Mouse (Mus musculus) liver, adult 2 months (tissue): ENCODE measurements around the gene Hc.

ENCODE experiments used
- CTCF ChIP-seq: fragments of 200-500 bp; IDR thresholded peaks from 2 replicates; pipeline ENCODE4 v1.5.1; 2011; ENCODE audit warnings: low read depth, low read length, control low read depth
- POLR2A ChIP-seq: fragments of 200-500 bp; IDR thresholded peaks from 2 replicates; pipeline ENCODE4 v1.6.1; 2011; ENCODE audit warnings: low read length, control low read depth; ENCODE audit not compliant: insufficient read depth; ENCODE audit errors: extremely low read depth

- TF ChIP-seq POLR2A (no peak), CTCF (no peak)
Observed at GRCm38 (mm10) chr2:34948622-34949021, 112.6 kb downstream of the Hc start.
